Mouse (Mus musculus) heart, postnatal 0 days (tissue): ENCODE measurements around the gene Wdr59. TPM values are rescaled to one million over a fixed set of nuclear protein-coding genes. Genes with fewer than 3 reads are reported as not detected.
A peak's percentile ranks its signal among the peaks of the same experiment; 100 is the strongest.

Experiments
- ATAC-seq: fragments of 200-750 bp; cut with Nextera tagmentation; 2 replicates; pipeline ENCODE4 v1.8.0; 2017; ENCODE audit warnings: low read depth, moderate number of reproducible peaks, moderate library complexity; ENCODE audit not compliant: insufficient read depth
- DNase-seq: peaks from one replicate; pipeline ENCODE4 v3.0.0-alpha.2; 2016; ENCODE audit warnings: low spot score
- H3K27ac ChIP-seq: fragments of 300-500 bp; sonication (generic); 2 replicates; pipeline ENCODE4 v1.5.1; 2014; ENCODE audit warnings: low read depth, mild to moderate bottlenecking
- H3K27me3 ChIP-seq: fragments of 300-500 bp; sonication (generic); 2 replicates; pipeline ENCODE4 v1.6.1; 2014; ENCODE audit warnings: low read length, mixed read lengths; ENCODE audit not compliant: control insufficient read depth, insufficient read depth
- H3K36me3 ChIP-seq: fragments of 300-500 bp; sonication (generic); replicated peaks from 2 replicates; pipeline ENCODE4 v1.6.1; 2014; ENCODE audit warnings: low read length, mixed read lengths; ENCODE audit not compliant: control insufficient read depth, insufficient read depth
- H3K4me1 ChIP-seq: fragments of 300-500 bp; sonication (generic); 2 replicates; pipeline ENCODE4 v1.6.1; 2014; ENCODE audit warnings: antibody characterized with exemption; ENCODE audit not compliant: control insufficient read depth, insufficient read depth
- H3K4me2 ChIP-seq: fragments of 300-500 bp; sonication (generic); 2 replicates; pipeline ENCODE4 v1.6.1; 2014; ENCODE audit warnings: low read depth, mild to moderate bottlenecking, low read length, moderate library complexity
- H3K4me3 ChIP-seq: fragments of 300-500 bp; sonication (generic); 2 replicates; pipeline ENCODE4 v1.5.1; 2014; ENCODE audit warnings: low read depth, low read length
- H3K9ac ChIP-seq: fragments of 300-500 bp; sonication (generic); replicated peaks from 2 replicates; pipeline ENCODE4 v1.6.1; 2014; ENCODE audit warnings: low read depth, low read length, mixed read lengths
- H3K9me3 ChIP-seq: fragments of 300-500 bp; sonication (generic); replicated peaks from 2 replicates; pipeline ENCODE4 v1.6.1; 2016; ENCODE audit warnings: low read length; ENCODE audit not compliant: control insufficient read depth
- CTCF ChIP-seq: IDR thresholded peaks from 2 replicates; pipeline ENCODE4 v1.5.1; 2016; ENCODE audit warnings: antibody characterized with exemption, control low read depth, low read depth
- EP300 ChIP-seq: IDR thresholded peaks from 2 replicates; pipeline ENCODE4 v1.6.1; 2016; ENCODE audit warnings: antibody characterized with exemption, low read depth
- WGBS: fragments of 180-500 bp; shearing (Covaris S2); extraction: QIAGEN DNeasy Blood & Tissue Kit; methylation state at CpG from one replicate; pipeline ENCODE4 v1.1.7; 2014; 5-methylcytosine and 5-hydroxymethylcytosine counted together
- polyA plus RNA-seq: library from polyadenylated mRNA; unstranded; fragments of >200 nt; fragmentation: Nextera tagmentation; extraction: Ambion mirVana; gene quantifications from 2 replicates; pipeline ENCODE4 v1.2.1, GENCODE M21; 2015
- total RNA-seq: library from RNA; depleted of rRNA; stranded (reverse); fragments of >200 nt; gene quantifications from 2 replicates; pipeline ENCODE4 v1.2.3, GENCODE M21; 2014; ENCODE audit warnings: low replicate concordance; rRNA removed

Wdr59 gene
- total RNA-seq, result 3.2 and 6.5 TPM in 2 replicates
- polyA plus RNA-seq, result 2.3 and 2.4 TPM in 2 replicates

GRCm38 (mm10) chr8:111521713-111522429, at the start of gene Wdr59:
TSS of gene Wdr59 (minus strand) at chr8:111522092.
- Histone ChIP-seq H3K4me3 (peak within 1 kb of the TSS; percentile 78), H3K4me2 (peak within 1 kb of the TSS; percentile 79), H3K27ac (no peak within 1 kb of the TSS), H3K9me3 (no peaks in the 10 kb centered on the region), H3K4me1 (0 out of 2 replicates have a peak, but pooled peaks cover 4% of the 10 kb centered on the region), H3K27me3 (no peaks in the 10 kb centered on the region), H3K9ac (peak within 1 kb of the TSS; percentile 50; the same call in 1 of the 2 replicates), H3K36me3 (no peaks in the 10 kb centered on the region)
- ATAC-seq (peak; percentile 100), DNase-seq (peak; percentile 99)
- WGBS, result under 1% methylated on average over 33 of the region's 34 CpGs
- TF ChIP-seq EP300 (no peak), CTCF (peak; percentile 38)

DNA sequence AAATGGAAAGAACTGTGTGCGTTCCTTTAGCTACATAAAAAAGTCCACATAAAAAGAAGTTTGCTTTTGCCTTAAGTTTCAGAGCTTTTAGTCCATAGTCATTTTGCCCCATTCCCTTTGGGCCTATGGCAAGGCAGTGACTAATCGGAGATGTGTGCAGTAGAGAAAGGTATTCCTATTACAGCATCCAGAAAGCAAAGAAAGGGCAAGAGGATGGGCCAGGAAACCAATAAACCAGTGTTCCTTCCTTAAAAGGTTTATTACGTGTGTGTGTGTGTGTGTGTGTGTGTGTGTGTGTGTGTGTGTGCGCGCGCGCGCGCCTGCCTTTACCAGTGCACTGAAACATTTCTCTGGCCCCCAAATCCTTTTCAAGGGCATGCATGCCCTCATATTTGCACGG, 49.8 kb upstream of the Wdr59 start:
- Histone ChIP-seq H3K27me3 (no peaks in the 10 kb centered on the region), H3K9ac (no peak overlapping the region), H3K4me3 (no peak overlapping the region), H3K9me3 (no peaks in the 10 kb centered on the region), H3K4me1 (peaks cover 12% of the 10 kb centered on the region; the same call in 1 of the 2 replicates), H3K27ac (no peak overlapping the region), H3K36me3 (no peaks in the 10 kb centered on the region), H3K4me2 (no peak overlapping the region)
- DNase-seq, result no peak
- ATAC-seq, result no peak
- TF ChIP-seq CTCF (no peak), EP300 (no peak)
- WGBS, result 90% methylated on average over 10 of the region's 10 CpGs

DNA sequence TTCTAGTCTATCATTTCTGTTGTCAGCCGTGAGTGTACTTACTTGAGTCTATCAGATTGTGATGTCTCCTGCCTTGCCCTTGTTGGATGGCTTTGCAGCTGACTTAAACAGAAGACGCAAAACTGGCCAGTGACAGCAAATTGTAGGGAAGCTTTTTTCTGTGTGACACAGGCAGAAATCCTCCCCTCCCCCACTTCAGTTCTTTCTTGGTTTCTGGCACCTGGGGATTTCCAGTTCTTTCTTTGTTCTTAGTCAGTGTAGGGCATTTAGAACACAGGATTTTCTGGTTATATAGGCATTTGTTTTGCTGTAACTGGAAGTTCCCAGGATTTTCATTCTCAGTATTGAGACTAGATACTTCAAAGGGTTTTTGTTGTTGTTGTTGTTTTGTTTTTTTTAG, 48.5 kb upstream of the Wdr59 start:
- 50% methylated on average over 2 of the region's 2 CpGs for WGBS
- no peaks in the 10 kb centered on the region for H3K27me3 ChIP-seq
- DNase-seq (no peak), ATAC-seq (no peak)
- no peak overlapping the region for H3K27ac ChIP-seq
- TF ChIP-seq CTCF (no peak), EP300 (no peak)
- H3K4me1 ChIP-seq, result peaks cover 22% of the 10 kb centered on the region
- no peak overlapping the region for H3K4me2 ChIP-seq
- H3K9ac ChIP-seq, result no peak overlapping the region
- H3K4me3 ChIP-seq, result no peak overlapping the region
- no peaks in the 10 kb centered on the region for H3K36me3 ChIP-seq
- H3K9me3 ChIP-seq, result no peaks in the 10 kb centered on the region

DNA sequence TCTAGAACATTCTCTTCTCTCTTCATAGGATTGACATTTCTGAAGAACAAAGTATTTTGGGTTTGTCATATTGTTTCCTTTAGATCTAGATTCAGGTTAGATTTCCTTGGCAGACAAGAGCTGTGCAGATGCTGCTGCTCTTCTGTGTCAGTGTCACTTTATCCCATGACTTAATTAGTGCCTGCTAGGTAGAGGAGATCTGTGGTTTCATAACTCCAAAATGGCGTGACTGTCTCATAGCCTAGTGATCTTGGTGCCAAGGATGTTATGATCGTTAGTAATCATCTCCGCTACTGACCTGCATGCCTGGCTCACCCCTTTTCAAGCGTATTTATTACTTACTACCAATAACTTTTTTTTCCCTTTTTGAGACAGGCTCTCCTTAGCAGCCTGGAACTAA, 48.0 kb upstream of the Wdr59 start:
- Histone ChIP-seq H3K4me1 (peaks cover 22% of the 10 kb centered on the region), H3K36me3 (no peaks in the 10 kb centered on the region), H3K9ac (no peak overlapping the region), H3K9me3 (no peaks in the 10 kb centered on the region), H3K4me2 (no peak overlapping the region), H3K27ac (no peak overlapping the region), H3K4me3 (no peak overlapping the region), H3K27me3 (no peaks in the 10 kb centered on the region)
- no peak for TF ChIP-seq CTCF
- no peak for TF ChIP-seq EP300
- ATAC-seq (no peak), DNase-seq (no peak)
- WGBS, result 81% methylated on average over 4 of the region's 4 CpGs

GRCm38 (mm10) chr8:111568029-111568428, 46.1 kb upstream of the Wdr59 start:
- Histone ChIP-seq H3K4me2 (no peak overlapping the region), H3K4me1 (peaks cover 16% of the 10 kb centered on the region), H3K9ac (no peak overlapping the region), H3K27me3 (no peaks in the 10 kb centered on the region), H3K9me3 (no peaks in the 10 kb centered on the region), H3K27ac (peak overlapping the region; percentile 36; the same call in 1 of the 2 replicates), H3K36me3 (peaks cover 3% of the 10 kb centered on the region; the same call in 1 of the 2 replicates), H3K4me3 (no peak overlapping the region)
- no peak for DNase-seq
- TF ChIP-seq CTCF, result no peak
- 62% methylated on average over 3 of the region's 3 CpGs for WGBS
- ATAC-seq, result no peak

DNA sequence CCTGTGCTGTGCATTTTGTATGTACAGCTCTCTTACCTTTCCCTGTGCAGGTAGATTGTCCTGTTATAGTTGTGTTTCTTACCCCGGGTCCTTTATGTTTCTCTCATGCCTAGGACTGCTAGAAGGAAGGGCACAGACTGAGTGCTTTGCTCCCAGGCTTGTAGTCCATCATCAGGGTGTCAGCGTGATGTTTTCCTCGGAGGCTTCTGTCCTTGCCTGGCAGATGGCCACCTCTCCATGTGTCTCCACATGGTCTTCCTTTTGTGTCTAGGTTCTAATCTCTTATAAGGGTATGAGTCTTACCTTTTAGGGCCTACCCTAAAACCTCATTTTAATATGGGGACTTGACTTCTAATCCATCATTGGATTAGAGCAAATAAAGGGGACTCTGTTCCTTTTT, 45.7 kb upstream of the Wdr59 start:
- H3K27me3 ChIP-seq, result no peaks in the 10 kb centered on the region
- no peak for DNase-seq
- H3K36me3 ChIP-seq, result peaks cover 3% of the 10 kb centered on the region; the same call in 1 of the 2 replicates
- H3K9me3 ChIP-seq, result no peaks in the 10 kb centered on the region
- no peak overlapping the region for H3K27ac ChIP-seq
- H3K4me2 ChIP-seq, result no peak overlapping the region
- no peak overlapping the region for H3K9ac ChIP-seq
- H3K4me1 ChIP-seq, result peaks cover 16% of the 10 kb centered on the region
- no peak overlapping the region for H3K4me3 ChIP-seq
- 47% methylated on average over 3 of the region's 3 CpGs for WGBS
- TF ChIP-seq CTCF (no peak), EP300 (no peak)
- ATAC-seq, result no peak
